Mouse (Mus musculus) thymus, postnatal 14 days (tissue): ENCODE results near the gene Ager.

Experiments used
- DNase-seq: peaks from one replicate; pipeline ENCODE4 v3.0.0; 2021

Ager gene

DNA sequence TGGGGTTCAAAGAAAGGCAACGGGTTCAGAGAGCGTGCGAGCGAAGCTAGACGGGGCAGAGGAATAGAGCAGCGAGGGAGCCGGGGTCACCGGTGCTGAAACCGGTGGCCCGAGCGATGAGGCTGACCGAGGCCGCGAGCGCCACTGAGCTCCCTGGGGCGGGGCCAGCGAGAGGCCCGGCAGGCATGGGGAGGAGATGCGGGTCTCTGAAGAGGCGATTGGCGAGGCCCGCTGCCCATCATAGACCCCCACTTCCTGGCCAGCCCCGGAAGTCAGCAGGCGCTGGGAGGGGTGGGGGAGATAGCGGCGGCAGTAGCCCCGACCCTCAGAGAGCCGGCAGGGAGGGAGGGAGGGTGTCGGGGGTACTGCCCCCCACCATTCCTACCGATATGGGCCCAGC lies 7.9 kb downstream of the Ager start:
- DNase-seq: peak; percentile 97

DNA sequence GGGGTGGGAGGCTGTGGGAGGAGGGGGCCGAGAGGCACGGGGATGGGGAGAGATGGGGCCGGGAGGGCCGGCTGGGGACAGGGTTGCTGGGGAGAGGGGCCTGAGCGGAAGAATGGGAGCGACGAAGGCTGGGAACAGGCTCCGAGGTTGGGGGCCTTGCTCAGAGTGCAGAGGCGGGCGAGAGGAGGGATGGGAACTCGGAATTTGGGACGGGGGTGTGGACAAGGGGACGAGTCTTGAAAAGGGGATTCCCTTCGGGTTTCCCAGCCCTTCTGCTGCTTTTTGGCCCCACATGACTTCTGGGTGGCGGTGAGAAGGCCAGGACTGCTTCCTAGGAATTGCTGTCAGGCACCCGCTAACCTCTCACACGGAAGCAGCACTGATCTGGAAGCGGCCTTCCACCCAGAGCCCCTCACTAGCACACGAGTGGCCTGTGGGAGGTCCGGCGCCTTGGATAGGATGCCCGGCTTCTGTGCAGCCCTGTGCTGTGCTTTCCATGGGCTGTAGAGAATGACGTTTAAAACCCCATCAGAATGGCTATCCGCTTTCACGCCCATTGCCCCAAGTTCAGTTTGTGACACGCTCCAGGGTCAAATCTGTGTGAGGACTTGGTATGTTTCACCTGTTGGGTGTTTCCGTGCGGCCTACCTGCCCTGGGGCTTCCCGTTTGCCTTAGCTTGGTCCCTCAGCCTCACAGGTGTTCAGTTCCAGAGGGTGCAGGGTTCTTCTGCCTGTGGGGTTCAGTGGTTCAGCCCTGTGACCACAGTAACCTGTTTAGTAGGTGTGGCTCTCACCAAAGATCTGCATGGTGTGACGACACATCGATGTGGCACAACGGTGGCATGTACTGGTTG lies 8.8 kb downstream of the Ager start:
- DNase-seq: no peak

DNA sequence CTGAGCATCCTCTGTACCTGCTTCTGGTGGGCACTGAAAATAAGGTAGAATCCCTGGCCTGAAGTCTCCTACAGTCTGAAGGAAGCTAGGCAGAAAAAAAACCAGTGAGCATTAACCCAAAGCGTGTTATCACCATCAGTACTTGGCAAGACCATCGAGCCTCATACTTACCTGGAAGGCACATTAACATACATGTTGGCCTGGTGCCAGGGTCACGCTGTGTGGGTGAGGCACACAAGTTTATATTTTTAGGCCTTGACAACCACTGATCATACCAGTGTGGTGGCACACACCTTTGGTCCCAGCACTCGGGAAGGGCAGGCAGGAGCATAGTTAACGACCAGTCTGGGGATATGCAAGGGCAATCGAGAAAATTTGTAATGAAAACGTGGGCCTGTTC lies 10.3 kb downstream of the Ager start:
- no peak for DNase-seq

DNA sequence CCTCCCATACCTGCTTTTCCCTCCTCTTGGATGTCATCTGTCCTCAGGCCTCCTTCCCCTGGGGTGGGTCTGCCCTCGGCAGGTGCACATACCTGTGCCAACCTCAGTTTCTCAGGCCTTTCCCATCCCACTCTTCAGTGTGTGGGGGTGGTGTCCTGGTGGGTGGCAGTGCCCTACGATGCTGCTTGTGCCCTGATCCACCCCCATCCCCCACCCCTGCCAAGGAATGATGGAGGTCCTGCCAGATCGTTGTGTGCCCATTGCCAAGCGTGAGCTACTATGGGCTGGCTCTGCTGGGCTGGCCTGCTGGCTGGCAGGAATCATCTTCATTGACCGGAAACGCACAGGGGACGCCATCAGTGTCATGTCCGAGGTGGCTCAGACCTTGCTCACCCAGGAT lies 13.4 kb downstream of the Ager start:
- DNase-seq: no peak

GRCm38 (mm10) chr17:34613054-34613645 lies 15.5 kb downstream of the Ager start:
- DNase-seq: no peak

- no peak for DNase-seq
These were observed 16.2 kb downstream of the Ager start for GRCm38 (mm10) chr17:34613830-34614229.

DNA sequence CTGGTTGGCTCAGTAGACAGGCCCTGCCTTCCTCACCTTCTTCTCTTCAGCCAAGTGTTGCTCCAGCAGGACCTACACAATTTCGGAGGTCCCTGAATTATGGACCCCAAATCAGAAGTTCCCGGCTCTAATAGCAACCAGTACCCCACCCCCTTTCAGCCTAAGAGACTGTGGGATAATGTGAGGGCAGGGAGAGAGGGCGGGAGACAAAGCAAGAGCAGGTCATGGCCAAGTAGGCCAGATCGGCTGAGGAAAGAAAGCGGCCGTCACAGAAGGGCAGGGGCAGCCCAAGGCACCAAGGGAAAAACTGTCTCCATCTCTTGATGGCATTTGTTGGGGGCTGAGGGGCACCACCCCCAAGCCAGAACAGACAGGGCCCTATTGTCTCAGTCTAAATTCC lies 18.2 kb downstream of the Ager start, which contains the start of gene Egfl8:
Egfl8 (minus strand) TSS at position 101 of the 400 bp plus-strand sequence.
- no peak for DNase-seq

- peak; percentile 87 for DNase-seq
These were observed 21.3 kb downstream of the Ager start for GRCm38 (mm10) chr17:34618999-34619398.

DNA sequence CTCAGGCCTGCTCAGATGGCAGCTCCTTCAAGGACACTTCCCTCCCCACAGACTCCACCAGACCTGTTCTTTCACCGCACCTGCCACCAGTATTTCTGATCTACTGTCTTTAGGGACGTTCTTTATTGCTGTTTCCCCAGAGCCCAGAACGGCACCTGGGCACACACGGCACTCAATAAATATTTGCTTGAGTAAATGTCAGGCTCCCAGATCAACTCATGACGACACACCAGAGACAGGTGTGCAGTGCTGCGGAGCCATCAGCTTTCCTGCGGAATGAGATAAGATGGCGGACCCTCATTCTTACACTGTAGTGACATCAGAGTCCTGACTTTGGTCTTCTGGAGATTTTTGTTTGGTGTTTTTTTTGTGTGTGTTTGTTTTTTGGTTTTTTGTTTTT lies 23.3 kb downstream of the Ager start:
- DNase-seq: no peak

- no peak for DNase-seq
These were observed 25.5 kb downstream of the Ager start for GRCm38 (mm10) chr17:34623161-34623560.

- DNase-seq: no peak
These were observed 27.3 kb downstream of the Ager start for GRCm38 (mm10) chr17:34624981-34625380.

- DNase-seq: no peak
These were observed 28.6 kb downstream of the Ager start for GRCm38 (mm10) chr17:34626062-34626772.

DNA sequence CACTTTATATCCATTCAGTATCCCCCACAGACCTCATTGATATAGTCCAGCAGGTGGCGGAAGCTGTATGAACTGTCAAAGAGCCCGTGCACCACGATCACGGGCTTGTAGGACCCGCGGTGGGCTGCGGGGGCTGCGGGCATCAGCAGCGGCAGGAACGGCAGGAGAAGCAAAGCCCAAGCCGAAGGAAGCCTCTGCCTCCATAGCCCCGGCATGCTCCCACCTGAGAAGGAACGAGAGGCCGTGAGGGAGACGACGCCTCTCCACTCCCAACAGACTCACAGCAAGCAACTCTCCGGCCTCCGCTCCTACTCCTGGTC lies 29.1 kb downstream of the Ager start:
- peak; percentile 70 for DNase-seq

DNA sequence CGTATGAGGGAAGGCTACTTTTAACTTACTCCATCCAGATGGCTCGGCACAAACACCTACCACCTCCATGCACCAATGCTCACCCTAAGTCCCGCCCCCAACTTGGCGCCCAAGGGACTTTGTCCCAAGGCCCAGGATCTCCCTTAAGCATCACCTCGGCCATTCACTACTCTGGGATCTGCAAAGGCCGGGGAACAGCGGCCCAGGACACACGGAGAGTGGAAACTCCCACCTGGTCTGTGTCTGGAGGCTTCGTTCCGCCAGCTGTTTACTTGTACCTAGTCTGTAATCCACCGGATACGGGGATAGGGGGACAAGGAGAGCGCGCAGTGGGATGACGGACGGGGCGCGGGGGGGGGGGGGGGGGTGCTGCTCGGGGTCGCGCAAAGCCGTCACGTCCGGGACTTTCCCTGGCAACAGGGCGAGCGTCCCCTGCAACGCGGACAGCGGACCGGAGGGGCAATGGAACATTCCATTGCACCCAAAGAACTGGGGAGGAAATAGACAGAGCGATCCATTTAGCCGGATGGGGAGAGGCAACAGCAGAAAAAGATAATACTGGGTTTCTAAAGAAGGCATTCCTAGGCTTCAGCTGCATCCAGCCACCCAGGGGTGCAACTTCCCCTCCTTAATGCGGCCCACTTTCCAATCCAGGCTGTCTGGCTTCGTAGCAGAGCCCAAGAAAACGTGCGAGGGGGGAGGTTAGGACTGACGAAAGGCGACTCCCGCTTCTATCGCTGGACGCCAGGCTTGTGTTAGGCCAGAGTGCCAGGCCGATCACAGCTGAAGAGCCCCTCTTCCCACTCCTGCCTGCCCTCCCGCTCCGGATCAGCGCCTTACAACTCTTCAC lies 29.7 kb downstream of the Ager start:
- DNase-seq: peak; percentile 86

- peak; percentile 76 for DNase-seq
These were observed 30.4 kb downstream of the Ager start, which contains the start of gene Ppt2 for GRCm38 (mm10) chr17:34627943-34628643. Gene Ppt2 (minus strand): TSS chr17:34628510.

- peak; percentile 58 for DNase-seq
These were observed 30.9 kb downstream of the Ager start for GRCm38 (mm10) chr17:34628644-34628967.

DNA sequence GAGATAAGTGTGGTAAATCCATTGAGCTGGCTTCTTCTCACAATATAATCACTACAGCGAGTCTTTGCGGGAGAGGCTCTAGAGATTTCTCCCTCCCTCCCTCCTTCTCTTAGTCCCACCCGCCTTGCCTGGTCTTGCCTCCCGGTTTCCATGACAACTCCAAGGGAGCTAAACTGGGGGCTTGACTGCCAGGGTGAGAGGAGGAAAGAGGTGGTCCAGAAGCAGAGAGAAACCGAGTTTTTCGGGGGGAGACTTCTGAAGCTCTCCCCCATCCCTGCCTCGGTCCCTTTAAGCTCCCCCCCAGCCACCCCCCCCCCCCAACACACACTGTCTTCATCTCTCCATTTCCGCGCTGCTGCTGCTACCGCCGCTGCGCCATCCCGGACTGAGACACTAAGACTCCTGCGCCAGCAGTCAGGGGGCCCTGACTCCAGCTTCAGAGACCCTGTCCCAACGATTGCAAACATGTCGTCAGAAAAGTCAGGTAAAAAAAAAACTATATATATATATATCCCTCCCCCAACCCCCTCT lies 31.6 kb downstream of the Ager start, which contains the start of gene Prrt1:
Prrt1 (plus strand) TSS at position 313 of the 531 bp plus-strand sequence.
- DNase-seq: peak; percentile 72

DNA sequence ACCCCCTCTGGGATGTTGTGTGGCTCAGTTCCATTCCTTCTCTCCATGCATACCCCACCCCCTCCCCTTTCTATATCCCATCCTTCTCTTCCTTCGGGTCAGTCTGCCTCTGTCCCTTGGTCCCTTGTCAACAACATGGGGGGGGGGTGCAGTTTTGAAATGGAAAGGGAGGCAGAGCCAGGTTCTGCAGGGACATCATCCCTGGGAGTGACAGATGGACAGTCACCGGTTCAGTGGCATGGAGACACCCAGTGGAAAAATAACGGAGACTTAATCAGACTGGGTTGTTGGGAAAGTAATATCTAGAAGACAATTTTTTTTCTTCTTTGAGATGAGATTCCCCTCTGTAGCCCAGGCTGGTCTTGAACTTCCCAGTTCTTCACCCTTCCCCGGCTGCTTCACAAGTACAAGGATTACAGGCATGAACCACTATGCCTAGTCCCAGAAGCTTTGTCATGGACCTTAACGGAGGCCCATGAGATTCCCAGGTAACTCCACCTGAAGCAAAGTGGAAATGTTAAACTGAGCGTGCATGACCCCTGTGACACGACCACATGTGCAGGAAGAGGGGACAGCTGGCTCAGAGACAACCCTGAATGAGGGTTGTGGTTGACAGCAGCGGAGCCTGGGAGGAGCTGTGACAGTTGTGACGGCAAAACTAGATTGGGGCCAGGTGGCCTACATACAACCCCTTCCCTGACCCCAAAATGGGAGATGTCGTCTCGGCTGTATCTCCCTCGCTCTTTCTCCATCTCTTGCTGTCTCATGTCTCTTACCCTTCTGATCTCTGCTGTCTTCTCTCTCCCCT lies 32.3 kb downstream of the Ager start:
- peak; percentile 87 for DNase-seq

- DNase-seq: peak; percentile 81
These were observed 33.2 kb downstream of the Ager start for GRCm38 (mm10) chr17:34630761-34631301.

GRCm38 (mm10) chr17:34631647-34632046 lies 34.0 kb downstream of the Ager start:
- DNase-seq: peak; percentile 47

- peak; percentile 91 for DNase-seq
These were observed 34.6 kb downstream of the Ager start for GRCm38 (mm10) chr17:34632261-34632691.
